Mouse (Mus musculus) fat pad, adult 2 months (tissue): ENCODE measurements around the gene Rtn2.
"Not testable (repeated sequence)": the region's sequence is repeated elsewhere in the genome, so short reads cannot be mapped to it uniquely, and the experiment has no call there.

ENCODE experiments used
- DNase-seq: peaks from one replicate; pipeline ENCODE4 v3.0.0-alpha.2; 2011; ENCODE audit warnings: low read depth, low spot score; ENCODE audit errors: extremely low read depth

Rtn2 gene

GRCm38 (mm10) chr7:19268993-19269681, 13.3 kb upstream of the Rtn2 start:
- no peak for DNase-seq

GRCm38 (mm10) chr7:19269721-19270441, 12.5 kb upstream of the Rtn2 start:
- no peak for DNase-seq

GRCm38 (mm10) chr7:19270509-19271237, 11.8 kb upstream of the Rtn2 start:
- DNase-seq: no peak

- DNase-seq: no peak
Observed at GRCm38 (mm10) chr7:19271238-19272172, 10.9 kb upstream of the Rtn2 start, which contains the start of gene Vasp. Vasp (minus strand) TSS chr7:19271817.

GRCm38 (mm10) chr7:19272173-19272764, 10.2 kb upstream of the Rtn2 start:
- no peak for DNase-seq

- no peak for DNase-seq
Observed at GRCm38 (mm10) chr7:19276253-19276652, 6.2 kb upstream of the Rtn2 start.

- DNase-seq: no peak
Observed at GRCm38 (mm10) chr7:19279052-19279451, 3.4 kb upstream of the Rtn2 start.

GRCm38 (mm10) chr7:19279581-19280114, 2.8 kb upstream of the Rtn2 start, which contains the start of gene Ppm1n:
Ppm1n (minus strand) TSS chr7:19280064.
- no peak for DNase-seq

- not testable (repeated sequence) for DNase-seq
Observed at GRCm38 (mm10) chr7:19281680-19282304, 632 bp upstream of the Rtn2 start.

- no peak for DNase-seq
Observed at GRCm38 (mm10) chr7:19282791-19283405, 474 bp downstream of the Rtn2 start.

GRCm38 (mm10) chr7:19283406-19283804, 981 bp downstream of the Rtn2 start:
- DNase-seq: no peak

- no peak for DNase-seq
Observed at GRCm38 (mm10) chr7:19284763-19285162, 2.3 kb downstream of the Rtn2 start.

- DNase-seq: no peak
Observed at GRCm38 (mm10) chr7:19290969-19291596, 8.7 kb downstream of the Rtn2 start.

GRCm38 (mm10) chr7:19295503-19296185, 13.2 kb downstream of the Rtn2 start:
- no peak for DNase-seq

GRCm38 (mm10) chr7:19297034-19297433, 14.6 kb downstream of the Rtn2 start:
- no peak for DNase-seq

- no peak for DNase-seq
Observed at GRCm38 (mm10) chr7:19297794-19298193, 15.4 kb downstream of the Rtn2 start.

- DNase-seq: no peak
Observed at GRCm38 (mm10) chr7:19299194-19299593, 16.8 kb downstream of the Rtn2 start.
